Mouse (Mus musculus): ENCODE data around the gene Rhbdf2.
"Not testable (repeated sequence)": the region's sequence is repeated elsewhere in the genome, so short reads cannot be mapped to it uniquely, and the experiment has no call there.

Rhbdf2 gene

DNA sequence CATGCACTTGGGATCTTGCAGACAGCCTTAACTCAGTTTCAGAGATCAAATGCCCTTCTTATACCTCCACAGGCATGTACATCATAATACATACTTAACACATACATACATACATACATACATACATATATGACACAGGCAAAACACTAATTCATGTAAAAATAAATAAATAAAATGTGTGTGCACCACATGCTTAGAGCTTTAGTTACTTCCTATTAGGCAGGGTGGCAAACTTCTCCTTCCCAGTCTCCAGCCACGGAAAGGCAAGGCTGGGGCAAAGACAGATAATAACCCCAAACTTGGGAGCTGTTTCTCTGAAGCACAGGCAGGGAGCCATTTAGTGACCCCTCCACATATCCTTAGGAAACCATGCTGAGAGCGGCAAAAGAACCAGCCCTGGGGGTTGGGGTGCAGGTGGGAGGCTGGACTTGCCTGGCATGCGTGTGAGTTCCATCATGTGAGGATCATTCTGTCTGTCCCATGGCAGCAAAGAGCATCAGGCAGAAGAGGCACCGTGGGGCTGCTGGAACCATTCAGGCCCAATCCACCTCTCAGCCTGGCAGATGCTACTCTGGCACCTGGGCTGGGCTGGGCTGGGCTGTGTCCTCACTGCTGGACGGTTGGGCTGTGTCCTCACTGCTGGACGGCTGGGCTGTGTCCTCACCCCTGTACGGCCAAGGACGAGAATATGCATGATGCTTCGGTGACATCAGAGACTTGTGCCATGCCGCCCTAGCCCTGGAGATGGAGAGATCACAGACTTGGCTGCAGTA is at the start of gene Rhbdf2:
Rhbdf2 (minus strand) TSS at position 721 of the 773 bp plus-strand sequence.
- DNase-seq (ENCODE audit: low spot score): no peak

DNA sequence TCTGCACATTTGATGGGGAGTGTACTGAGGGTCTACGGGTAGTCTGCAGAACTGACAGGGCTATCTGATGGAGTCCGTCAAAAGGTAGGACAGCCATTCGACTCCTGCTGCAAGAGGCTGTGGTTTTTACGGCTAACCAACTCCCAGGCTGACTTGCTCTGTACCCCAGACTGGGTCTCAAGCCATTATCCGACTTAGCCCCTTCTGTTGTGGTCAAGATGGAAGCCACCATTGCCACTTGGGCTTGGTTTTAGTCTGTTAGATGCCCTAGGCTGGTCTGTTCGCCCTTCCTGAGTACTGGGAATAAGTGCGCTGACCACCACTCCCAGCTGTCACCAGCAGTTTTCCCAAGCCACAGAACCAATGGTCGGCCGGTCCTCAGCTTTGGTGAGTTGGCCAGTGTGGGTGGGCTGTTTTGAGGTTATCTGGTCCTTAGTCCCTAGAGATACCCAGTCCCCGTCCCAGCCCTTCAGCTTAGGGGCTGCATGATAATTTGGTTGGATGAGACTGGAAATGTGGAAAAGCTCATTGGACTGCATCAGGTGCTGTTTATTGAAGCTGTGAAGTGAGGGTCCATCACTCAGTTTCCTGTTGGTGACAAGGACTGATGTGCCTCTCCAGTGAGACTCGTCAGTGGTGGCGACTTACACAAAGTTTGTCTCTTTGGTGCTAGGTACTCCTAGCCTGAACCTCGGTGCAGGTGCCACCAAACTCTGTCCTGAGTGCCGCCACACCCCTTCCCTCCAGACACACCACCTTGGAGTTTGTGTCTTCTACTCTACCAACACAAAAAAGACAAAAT is 49.6 kb upstream of the Rhbdf2 start:
- DNase-seq (ENCODE audit: low spot score): no peak

DNA sequence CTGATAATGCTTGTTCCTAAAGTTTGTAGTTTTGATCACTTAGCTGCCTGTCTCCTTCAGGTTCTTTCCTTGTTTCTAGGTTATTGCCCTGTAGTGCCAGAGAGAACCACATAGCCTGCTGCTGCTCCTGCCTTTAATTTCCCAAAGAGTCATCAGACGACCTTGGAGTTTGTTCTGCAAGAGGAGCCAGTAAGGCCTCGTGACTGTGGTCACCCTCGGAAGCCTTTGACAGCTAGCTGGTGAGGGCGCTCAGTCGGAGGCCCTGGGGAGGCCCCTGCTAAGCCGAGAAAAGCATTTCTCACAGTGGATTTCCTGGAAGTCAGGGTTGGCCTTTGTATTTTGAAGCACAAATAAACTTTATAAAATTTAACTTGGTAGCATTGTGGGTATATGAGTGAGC is 48.6 kb upstream of the Rhbdf2 start:
- DNase-seq (ENCODE audit: low spot score): not testable (repeated sequence)

DNA sequence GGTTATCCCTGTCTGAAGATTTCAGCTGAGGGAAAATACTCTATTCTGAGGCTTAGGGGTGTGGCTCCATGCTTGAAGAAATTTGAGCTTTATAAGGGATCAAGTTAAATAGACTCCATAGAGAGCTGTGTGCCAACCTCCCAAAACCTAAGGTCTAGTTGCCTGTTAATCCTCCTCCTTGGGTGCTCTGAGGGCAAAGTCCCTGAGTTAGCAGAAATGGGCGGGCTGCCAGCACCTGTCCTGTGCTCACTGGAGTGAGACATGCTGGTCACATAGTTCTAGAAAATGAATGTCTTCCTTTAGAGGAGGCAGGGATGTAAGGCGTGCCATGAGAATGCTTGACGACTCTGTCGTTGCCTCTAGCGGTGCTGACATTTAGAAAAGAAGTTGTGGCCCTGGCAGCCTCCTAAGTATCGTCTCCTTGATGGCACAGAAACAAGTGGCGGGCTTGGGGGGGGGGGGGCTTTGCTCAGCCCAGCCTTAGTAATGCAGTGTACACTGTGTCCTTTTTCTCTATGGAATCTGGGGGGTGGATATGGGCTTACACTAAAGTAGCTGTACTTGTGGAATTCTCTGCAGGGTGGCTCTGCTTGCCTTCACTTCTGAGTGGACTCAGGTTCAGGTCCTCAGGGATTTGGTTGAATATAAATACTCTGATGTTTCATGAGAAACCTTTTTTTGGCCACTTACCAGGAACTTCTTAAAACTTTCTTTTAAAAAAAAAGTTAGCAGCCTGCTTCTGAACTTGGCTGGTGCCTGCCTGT is 48.0 kb upstream of the Rhbdf2 start:
- DNase-seq (ENCODE audit: low spot score): peak; percentile 55

DNA sequence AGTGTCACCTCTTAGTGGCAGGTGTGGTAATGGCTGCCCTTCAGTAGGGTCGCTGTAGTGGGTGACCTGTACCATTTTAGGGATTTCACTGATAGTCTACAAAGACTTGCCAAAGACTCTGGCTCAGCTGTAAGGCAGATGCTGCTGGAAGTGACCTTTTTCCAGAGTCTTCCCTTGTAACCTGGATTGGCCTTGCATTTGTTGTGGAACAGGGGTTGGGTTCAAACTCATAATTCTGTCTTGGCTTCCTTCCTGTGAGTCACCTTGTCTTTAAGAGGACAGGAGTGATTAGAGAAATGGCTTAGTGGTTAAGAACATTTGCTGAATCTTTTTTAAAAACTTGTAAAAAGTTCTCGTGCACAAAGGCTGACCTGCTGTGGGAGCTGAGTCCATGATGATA is 46.6 kb upstream of the Rhbdf2 start:
- no peak for DNase-seq (ENCODE audit: low spot score)

DNA sequence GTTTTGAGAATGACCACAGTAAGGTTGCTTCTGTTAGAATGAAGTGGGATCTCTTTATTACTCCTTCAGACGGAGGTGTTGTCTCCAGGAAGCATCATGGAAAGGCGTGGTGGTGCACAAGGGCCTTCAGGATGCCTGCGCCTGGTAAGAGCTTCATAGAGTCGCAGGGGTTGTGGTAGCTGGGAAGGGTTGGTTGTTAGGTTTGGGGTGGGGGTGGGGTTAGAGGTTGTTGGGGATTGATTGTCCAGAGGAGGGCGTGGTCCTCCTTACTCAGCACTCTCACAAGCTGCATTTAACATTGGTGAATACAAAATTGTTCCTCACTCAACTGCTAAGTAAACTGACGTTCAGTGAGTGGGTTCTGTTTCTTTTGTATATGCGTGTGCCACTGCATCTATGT is 45.8 kb upstream of the Rhbdf2 start:
- peak; percentile 58 for DNase-seq (ENCODE audit: low spot score)

DNA sequence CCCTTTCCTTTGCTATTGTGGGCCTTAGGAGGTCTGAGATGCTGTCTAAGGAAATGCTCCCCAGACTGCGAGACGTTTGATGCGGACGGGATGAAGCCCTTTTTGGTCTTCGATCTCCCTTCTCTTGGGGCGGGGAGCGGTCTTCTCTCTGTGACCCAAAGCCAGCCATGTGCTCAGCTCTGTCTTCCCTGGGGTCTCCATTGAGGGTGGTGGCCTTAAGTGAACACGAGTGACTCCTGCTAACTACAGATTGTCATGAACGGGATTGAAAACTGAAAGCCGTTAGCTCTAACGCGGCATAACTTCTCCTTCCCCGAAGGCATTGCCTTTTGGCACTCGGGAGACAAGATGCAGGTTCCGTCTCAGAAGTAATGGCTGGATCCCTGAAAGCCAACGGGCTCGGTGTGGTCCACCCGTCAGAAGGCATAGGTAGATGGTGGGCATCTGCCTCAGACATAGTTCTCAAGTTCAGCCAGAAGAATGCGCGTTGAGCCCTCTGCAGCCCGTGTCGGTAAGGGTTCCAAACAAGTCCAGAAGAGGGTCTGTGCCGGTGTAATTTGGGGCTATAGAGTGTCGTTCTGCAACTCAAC is 45.1 kb upstream of the Rhbdf2 start:
- DNase-seq (ENCODE audit: low spot score): no peak

DNA sequence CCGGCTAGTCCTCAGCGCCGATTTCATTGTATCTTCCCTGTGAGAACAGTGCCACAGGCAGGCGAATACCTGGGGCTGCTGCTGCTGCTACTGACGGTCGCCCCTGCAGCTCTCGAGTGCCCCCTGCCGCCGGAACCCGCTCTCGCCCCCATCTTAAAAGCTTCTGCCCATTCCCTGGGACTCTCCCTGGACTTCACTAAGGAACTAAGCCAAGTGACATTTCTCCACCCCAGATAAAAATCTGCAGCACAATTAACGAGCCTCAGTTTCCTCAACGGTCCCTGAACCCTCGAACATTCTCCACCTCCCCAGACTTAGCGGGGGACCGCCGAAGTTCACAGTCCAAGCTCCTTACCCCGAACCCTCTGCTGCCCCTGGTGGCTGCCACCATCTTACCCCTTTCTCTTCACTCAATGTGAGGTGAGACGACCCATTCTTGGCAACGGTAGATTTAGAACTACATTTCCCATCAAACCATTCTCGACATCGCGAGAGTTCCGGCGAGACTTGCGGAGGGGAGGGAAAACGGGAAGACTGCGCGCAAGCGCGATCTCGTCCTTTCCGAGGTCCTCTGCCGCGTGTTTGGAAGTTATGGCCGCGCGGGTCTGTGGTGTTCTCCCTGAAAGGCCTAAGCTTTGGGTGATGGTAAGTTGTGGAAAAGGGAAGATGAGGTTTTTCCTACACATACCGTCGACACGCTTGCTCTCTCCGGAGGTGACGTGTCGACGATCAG is 44.5 kb upstream of the Rhbdf2 start:
- peak; percentile 100 for DNase-seq (ENCODE audit: low spot score)

DNA sequence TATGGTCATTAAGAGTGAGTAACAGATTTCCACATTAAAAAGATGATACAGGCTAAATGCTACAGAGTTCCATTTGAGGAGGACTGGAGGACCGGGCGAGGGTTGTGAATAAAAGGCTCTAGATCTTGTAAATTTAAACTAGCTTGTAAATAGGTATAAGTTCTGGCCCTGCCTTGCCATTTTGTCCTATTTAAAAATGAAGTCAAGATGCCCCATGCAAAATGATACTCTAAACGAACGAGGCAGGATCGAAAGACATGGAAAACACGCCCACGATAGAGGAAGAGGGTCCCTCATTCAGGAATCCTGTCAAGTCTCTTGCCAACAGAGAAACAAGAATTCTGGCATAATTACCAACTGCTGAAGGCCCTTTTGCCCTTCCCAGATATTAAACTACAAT is 43.6 kb upstream of the Rhbdf2 start:
- DNase-seq (ENCODE audit: low spot score): no peak

DNA sequence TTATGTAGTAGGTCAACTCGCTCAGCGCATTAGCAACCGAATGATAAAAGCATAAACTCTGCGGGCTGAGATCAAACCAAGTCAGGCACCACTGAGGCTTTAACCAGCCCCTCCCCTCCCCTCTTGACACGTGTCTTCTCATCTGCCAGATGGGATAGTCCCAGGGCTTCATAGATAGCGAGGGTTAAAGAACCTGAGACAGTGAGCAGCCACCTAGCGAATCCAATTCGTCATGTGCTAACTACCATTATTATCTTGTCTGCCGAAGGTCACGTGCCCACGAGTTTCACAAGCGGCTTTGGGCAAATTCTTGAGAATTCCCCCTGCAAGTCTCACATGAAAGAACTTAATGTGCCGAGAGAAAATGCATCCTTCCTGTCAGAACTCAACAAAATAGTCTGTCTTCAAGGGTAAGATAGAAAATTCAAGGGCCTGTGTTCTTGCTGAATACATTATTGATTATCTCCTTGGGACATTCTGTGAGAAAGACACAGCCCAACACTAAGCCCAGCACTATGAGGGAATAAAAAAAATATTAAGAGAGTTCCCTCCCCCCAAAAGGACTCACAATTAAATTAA is 43.1 kb upstream of the Rhbdf2 start:
- no peak for DNase-seq (ENCODE audit: low spot score)

DNA sequence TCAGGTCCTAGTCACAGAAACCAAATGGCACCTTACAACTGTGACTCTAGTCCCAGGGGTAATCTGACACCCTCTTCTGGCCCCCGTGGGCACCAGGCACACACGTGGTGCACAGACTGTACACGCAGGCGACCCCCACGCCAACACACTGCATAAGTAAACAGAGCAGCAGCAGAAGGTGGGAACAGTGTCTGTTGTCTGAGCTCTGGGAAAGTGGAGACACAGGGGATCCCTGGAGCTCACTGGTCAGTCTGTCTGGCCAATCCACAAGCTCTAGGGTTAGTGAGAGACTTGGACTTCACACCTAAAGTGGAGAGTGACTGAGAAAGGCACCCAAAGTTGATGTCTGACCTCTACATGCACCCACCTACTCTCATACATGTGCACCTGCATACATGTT is 42.5 kb upstream of the Rhbdf2 start:
- no peak for DNase-seq (ENCODE audit: low spot score)

DNA sequence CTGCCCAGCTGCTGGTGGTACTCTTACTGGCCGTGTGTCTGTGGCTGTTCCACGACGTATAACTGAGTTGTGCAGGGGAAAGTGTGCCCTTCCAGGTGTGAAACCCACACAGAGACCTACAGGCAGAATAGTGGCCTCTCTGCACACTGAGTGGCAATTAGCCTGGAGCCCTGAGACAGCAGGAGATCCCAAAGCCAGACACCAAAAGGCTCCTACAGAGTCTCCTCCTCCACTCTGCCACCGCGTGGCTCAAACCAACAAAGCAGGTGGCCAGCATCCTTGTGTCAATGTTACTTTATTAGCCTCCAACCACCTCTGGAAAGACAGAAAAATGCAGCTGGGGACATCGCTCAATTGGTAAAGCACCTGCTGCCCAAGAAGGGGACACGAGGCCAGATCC is 42.0 kb upstream of the Rhbdf2 start:
- no peak for DNase-seq (ENCODE audit: low spot score)

DNA sequence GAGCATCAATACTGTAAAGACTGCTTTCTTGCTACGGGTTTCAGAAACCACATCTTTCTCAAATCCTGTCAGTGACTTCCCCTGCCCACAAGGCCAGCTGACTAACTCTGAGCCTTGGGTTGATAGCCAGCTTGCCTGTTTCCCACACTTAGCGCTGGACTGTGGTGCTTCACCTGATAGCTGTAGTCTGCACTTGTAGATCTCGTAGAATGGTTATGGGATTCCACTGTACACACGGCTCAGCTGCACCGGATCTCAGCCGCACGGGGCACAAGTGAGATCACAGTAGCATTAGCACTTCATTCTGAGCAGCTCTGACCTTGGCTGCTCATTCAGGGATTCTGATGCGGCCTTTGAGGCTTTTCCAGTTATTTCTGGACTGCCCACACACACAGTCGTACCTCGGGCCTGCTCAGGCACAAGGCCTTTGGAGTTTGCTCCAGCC is 41.6 kb upstream of the Rhbdf2 start:
- no peak for DNase-seq (ENCODE audit: low spot score)

DNA sequence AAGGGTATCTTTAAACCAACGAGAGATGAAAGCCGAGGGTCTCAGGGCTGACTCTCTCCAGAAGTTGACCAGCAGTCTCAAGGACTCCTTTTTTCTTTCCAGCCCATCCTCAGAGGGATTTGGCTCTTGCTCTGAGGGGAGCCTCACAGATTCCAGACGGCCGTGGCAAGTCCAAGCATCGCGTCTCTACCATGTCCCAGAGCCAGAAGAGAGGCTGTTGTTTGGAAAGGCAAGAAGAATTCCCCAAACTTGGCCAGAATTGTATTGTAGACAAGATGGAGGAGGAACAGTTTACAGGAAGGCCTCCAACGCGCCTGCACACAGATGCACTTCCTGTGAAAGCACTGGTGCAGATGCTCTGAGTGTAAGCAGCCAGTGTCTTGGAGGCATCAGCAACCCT is 41.1 kb upstream of the Rhbdf2 start:
- no peak for DNase-seq (ENCODE audit: low spot score)

DNA sequence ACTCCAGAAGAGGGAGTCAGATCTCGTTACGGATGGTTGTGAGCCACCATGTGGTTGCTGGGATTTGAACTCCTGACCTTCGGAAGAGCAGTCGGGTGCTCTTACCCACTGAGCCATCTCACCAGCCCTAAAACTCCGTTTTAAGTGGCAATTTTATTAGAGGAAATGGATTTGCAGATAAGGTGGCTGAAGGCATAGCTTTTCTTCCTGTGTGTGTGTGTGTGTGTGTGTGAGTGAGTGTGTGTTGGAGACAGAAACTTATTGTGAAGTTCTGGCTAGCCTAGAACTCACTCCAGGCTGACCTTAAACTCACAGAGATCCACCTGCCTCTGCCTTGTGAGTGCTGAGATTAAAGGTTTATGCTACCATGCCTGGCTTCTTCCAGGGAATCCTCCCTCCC is 40.2 kb upstream of the Rhbdf2 start:
- peak; percentile 40 for DNase-seq (ENCODE audit: low spot score)

DNA sequence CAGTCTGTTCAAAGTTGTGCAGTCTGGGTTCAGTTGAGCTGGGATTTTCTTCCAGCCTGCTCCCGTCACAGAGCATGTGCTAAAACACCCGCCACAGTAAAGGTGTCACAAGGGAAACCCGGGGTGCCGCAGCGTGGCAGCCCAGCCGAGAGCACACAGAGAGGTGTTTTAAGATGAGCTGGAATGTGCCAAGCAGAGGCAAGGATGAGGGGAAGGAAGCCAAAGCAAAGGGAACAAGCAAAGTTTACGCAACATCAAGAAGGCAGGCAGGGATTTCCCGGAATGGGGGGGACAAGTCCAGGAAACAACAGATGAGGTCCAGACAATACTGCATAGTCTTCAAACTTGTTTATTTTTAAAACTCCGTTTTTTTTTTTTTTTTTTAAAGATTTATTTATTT is 39.7 kb upstream of the Rhbdf2 start:
- peak; percentile 92 for DNase-seq (ENCODE audit: low spot score)

DNA sequence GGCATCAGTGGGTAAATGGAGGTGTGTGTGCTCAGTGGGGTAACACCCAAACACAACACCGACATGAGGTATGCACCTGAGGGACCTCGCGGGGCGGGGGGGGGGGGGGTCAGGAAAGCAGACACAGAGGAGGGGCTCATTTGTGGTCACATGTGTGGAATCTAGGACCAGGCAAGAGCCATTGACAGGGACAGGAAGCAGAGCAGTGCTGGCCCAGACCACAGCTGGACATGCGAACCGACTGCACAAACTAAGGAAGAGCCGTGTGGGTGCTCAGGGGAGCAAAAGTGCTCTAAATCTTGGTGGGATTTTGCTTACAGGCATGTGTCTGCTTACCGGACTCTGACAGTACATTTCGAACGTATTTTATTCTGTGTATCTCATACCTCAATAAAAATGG is 38.5 kb upstream of the Rhbdf2 start:
- DNase-seq (ENCODE audit: low spot score): no peak

DNA sequence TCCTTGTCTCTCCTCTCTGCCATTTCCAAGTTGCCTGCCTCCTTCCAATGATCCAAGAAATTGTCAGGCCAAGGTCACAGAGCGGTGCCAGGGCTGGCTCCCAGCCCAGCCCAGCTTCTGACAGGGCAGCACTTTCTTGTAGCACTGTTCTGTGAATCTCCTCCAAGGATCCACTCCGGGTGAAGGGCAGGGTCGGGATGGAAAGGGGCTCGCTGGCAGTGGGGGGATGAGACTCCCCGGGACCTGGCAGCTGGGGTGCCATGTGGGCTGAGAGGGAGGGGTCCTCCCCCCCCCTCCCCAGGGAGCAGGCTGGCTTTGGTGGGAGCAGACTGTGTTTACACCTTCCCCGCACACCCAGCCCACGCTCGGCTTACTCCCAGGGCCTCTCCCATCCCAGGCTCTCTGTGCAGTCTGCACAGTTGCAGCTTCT is 35.1 kb upstream of the Rhbdf2 start:
- DNase-seq (ENCODE audit: low spot score): peak; percentile 86

DNA sequence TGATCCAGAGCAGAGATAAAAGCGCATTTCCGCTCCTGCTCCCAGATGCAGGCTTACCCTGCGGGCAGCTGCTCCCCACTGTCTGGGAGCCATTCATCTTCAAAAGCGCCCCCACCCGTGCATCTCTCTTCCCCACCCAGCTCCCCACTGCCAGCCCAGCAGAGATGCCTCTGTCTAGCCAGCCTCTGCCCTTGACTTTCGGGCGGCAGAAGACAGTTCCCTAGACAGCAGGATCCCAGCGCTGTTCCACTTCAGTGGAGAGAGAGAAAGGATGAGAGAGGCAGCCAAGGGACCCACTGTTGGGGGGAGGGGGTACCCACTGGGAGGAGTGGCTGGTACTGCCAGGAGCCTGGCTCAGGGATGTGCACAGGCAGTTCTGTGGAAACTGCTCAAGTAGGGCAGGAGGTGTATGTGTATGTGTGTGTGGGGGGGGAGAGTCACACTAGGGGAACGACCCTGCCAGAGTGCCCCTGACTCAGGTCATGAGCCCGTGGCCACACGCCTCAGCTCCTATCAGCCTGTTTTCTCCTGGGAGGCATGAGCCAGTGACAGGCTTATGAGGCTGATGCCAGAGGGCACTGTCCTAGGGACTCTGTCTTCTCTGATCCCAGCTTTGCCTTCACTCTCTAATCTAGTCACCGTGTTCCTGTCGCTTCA is 34.6 kb upstream of the Rhbdf2 start:
- DNase-seq (ENCODE audit: low spot score): no peak

DNA sequence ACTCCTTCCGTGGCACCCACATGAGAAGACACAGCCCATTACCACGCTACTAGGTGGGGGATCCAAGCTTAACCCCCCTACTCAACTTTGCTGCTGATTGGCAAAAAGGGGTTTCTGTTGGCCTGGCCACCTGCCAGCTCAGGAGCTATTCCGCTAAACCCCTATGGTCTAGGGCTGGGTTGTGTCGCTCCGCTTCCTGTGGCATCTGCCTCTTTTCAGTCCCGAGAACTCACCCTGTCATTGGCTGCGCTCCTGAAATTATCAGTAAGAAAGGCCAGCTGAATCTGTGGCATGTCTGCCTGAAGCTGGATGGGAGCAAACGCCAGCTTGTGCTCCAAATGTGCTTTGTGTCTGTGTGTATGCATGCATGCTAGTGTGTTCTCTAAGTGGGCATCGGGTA is 33.4 kb upstream of the Rhbdf2 start:
- DNase-seq (ENCODE audit: low spot score): no peak

Measured in adipocyte (in vitro differentiated cells).